Mouse (Mus musculus): ENCODE data around the gene Platr17.
"Not testable (repeated sequence)": the region's sequence is repeated elsewhere in the genome, so short reads cannot be mapped to it uniquely, and the experiment has no call there.

Platr17 gene

GRCm38 (mm10) chr17:33904835-33905234 lies at the start of gene Platr17:
TSS of gene Platr17 (plus strand) at chr17:33905135.
- not testable (repeated sequence) for DNase-seq (ENCODE audit: low spot score in 2 of 2)

- DNase-seq (ENCODE audit: low spot score in 2 of 2) = no peak
These were observed 47.1 kb upstream of the Platr17 start for GRCm38 (mm10) chr17:33857816-33858215.

- DNase-seq (ENCODE audit: low spot score in 2 of 2) = peak; percentile 13 to 27
These were observed 39.5 kb upstream of the Platr17 start for GRCm38 (mm10) chr17:33865330-33866030.

GRCm38 (mm10) chr17:33873537-33873936 lies 31.4 kb upstream of the Platr17 start, which contains the start of gene Gm7029:
TSS of gene Gm7029 (plus strand) at chr17:33873837.
- DNase-seq (ENCODE audit: low spot score in 2 of 2) = not testable (repeated sequence)

GRCm38 (mm10) chr17:33874411-33874810 lies 30.5 kb upstream of the Platr17 start:
- no peak for DNase-seq (ENCODE audit: low spot score in 2 of 2)

GRCm38 (mm10) chr17:33875797-33876196 lies 29.1 kb upstream of the Platr17 start:
- not testable (repeated sequence) for DNase-seq (ENCODE audit: low spot score in 2 of 2)

- DNase-seq (ENCODE audit: low spot score in 2 of 2) = not testable (repeated sequence)
These were observed 20.6 kb upstream of the Platr17 start for GRCm38 (mm10) chr17:33884320-33884719.

- DNase-seq (ENCODE audit: low spot score in 2 of 2) = not testable (repeated sequence)
These were observed 17.1 kb upstream of the Platr17 start for GRCm38 (mm10) chr17:33887802-33888201.

GRCm38 (mm10) chr17:33888230-33888629 lies 16.7 kb upstream of the Platr17 start:
- not testable (repeated sequence) for DNase-seq (ENCODE audit: low spot score in 2 of 2)

- DNase-seq (ENCODE audit: low spot score in 2 of 2) = not testable (repeated sequence)
These were observed 14.9 kb upstream of the Platr17 start for GRCm38 (mm10) chr17:33889941-33890532.

- peak; percentile 98 to 99 for DNase-seq (ENCODE audit: low spot score in 2 of 2)
These were observed 14.3 kb upstream of the Platr17 start, which contains the start of gene Kifc1 for GRCm38 (mm10) chr17:33890533-33891059. TSS of gene Kifc1 (minus strand) at chr17:33890661.

GRCm38 (mm10) chr17:33891357-33891756 lies 13.6 kb upstream of the Platr17 start:
- DNase-seq (ENCODE audit: low spot score in 2 of 2) = no peak

GRCm38 (mm10) chr17:33891892-33892291 lies 13.0 kb upstream of the Platr17 start:
- DNase-seq (ENCODE audit: low spot score in 2 of 2) = not testable (repeated sequence)

- no peak for DNase-seq (ENCODE audit: low spot score in 2 of 2)
These were observed 12.5 kb upstream of the Platr17 start for GRCm38 (mm10) chr17:33892429-33892828.

GRCm38 (mm10) chr17:33893011-33893410 lies 11.9 kb upstream of the Platr17 start:
- not testable (repeated sequence) for DNase-seq (ENCODE audit: low spot score in 2 of 2)

GRCm38 (mm10) chr17:33897114-33897794 lies 7.7 kb upstream of the Platr17 start:
- no peak for DNase-seq (ENCODE audit: low spot score in 2 of 2)

- DNase-seq (ENCODE audit: low spot score in 2 of 2) = not testable (repeated sequence)
These were observed 6.7 kb upstream of the Platr17 start for GRCm38 (mm10) chr17:33898193-33898592.

GRCm38 (mm10) chr17:33899642-33900041 lies 5.3 kb upstream of the Platr17 start:
- DNase-seq (ENCODE audit: low spot score in 2 of 2) = no peak

GRCm38 (mm10) chr17:33900281-33900988 lies 4.5 kb upstream of the Platr17 start:
- no peak for DNase-seq (ENCODE audit: low spot score in 2 of 2)

GRCm38 (mm10) chr17:33900989-33901314 lies 4.0 kb upstream of the Platr17 start:
- DNase-seq (ENCODE audit: low spot score in 2 of 2) = no peak

- DNase-seq (ENCODE audit: low spot score in 2 of 2) = no peak
These were observed 3.3 kb upstream of the Platr17 start for GRCm38 (mm10) chr17:33901653-33902052.

- DNase-seq (ENCODE audit: low spot score in 2 of 2) = no peak
These were observed 2.9 kb upstream of the Platr17 start for GRCm38 (mm10) chr17:33902079-33902478.
